Mouse (Mus musculus) layer of hippocampus, postnatal 36 days (tissue): ENCODE measurements around the gene Dnajb8. TPM values are rescaled to one million over a fixed set of nuclear protein-coding genes. Genes with fewer than 3 reads are reported as not detected.

Experiments
- DNase-seq, 2 experiments: peaks; one replicate each; pipeline ENCODE4 v3.0.0; 2022
- total RNA-seq, 2 experiments: library from RNA; stranded (reverse); gene quantifications; 2 replicates each; pipeline ENCODE4 v1.2.3; 2021

Dnajb8 gene
- total RNA-seq, 2 experiments from 2014 or later: not detected

DNA sequence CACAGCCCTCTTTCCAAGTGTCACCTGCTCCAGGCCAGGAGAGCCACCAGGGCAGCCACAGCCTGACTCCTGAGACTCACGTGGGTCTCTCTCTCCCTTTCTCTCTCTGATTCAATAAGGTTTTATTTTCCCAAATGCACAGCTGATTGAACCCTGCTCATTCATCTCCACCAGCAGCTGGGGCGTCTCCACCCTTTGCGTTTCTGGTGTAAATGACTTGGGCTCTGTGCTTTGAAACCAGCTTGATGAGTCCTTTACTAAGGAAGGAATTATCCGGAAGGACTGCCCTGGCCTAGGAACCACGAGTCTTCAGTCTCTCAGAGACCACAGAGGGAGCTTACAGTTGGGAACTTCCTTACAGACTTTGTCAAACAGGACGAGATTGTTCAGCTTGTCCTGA lies 10.2 kb downstream of the Dnajb8 start:
- DNase-seq: no peak

DNA sequence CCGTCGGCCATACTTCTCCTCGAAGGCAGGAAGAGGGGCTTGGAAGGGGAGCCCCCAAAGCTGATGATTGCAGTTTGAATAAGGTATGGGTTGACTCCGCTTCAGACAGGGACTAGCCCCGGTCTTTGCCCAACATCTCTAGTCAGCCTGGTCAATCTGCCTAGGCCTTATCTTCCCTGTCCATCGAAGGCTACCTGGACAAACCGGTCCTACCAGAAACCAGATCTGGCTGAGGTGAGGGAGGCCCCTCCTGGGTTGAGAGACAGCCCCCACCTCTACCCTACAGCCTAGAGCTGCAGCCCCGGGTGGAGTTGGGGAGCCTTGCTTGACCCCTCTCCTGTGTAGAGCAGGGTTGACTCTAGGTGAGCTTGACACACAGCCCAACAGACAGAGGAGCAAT lies 11.9 kb downstream of the Dnajb8 start:
- no peak for DNase-seq

DNA sequence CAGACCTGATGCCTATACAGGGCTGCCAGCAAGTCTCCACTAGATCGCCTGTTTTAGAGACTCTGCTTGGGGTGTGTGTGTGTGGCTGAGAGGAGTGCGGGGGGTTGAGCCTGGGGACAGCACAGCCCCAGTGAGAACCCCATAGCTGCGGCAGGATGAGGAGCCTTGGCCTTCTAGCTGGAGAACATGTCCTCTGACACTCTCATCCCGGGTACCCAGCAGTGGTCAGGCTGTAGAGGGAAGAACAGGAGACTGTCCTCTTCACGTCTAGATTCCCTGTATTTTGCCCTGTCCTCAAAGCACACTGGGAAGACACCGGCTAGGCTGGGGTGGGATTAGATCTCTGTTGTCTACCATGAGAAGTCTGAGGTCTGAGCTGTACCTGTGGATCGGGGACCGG lies 13.4 kb downstream of the Dnajb8 start:
- DNase-seq: no peak

DNA sequence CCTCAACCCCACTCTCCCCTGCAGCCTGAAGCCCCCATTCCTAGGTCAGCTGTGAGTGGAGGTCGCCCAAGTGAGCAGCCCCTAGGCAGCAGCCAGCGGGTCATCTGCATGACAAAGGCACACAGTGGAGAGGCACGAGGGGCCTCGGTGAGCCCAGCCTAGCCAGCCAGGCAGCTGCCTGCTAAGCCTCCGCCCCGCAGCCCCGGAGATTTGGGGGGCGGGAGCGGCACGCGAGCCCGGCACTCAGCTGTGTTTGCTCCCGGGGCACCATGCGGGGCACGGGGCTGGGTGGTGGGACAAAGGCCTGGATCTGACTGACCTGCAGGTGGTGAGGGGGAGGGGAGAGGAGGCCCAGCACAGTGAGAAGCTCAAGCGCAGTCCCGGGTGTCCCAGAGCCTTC lies 13.9 kb downstream of the Dnajb8 start:
- no peak for DNase-seq

DNA sequence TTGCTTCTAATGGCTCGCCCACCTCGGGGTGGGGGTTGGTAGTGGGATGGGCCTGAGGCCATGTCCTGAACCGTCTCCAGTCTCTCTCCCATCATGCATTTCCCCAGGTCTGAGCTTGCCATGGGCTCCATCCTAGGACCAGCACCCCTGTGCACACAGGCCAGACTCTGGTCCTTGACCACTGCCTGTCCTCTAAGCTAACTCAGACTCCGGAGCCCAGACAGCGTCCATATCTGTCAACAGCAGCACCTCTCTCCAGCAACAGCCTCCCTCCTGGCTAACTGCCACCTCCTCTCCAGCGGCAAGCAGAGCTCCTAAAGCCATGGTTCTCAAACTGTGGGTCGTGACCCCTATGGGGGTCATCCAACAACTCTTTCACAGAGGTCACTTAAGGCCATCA lies 14.4 kb downstream of the Dnajb8 start:
- no peak for DNase-seq

DNA sequence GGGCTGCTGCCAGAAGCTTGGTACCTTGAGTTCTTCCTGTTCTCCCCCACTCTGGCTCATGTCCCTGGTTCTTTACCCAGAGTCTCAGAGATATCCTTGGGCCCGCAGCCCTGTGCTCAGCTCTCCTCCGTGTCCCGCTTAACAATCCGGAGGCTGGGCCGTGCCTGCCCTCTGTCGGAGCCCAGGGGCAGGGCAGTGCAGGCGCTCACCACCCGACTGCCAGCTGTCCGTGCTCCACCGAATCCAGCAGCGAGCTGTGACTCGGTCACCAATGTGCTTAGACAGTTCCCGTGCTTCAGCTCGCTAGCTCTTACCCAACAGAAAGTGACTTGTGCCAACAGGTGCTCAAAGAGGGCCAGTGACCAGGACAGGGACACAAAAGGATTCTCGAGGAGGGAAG lies 20.5 kb downstream of the Dnajb8 start:
- DNase-seq: peak; percentile 14 to 30

DNA sequence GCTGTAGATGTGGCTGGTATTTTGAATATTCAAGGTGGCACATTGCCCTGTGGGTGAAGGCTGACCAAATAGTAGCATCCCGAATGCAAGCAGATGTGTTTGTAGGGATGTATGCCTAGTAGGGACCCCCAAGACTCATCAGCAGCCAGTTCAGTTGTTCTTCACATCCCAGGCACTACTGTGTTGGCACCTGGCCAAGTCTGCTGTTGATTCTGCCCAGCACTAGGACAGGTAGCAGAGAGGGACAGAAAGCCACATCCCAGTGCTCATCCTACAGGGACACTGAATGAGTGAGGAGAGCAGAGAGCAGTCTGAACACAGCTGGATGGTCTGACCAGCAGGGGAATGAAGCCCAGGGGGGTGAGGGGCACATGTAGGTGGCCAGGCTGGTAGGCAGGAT lies 27.2 kb downstream of the Dnajb8 start:
- DNase-seq: no peak

DNA sequence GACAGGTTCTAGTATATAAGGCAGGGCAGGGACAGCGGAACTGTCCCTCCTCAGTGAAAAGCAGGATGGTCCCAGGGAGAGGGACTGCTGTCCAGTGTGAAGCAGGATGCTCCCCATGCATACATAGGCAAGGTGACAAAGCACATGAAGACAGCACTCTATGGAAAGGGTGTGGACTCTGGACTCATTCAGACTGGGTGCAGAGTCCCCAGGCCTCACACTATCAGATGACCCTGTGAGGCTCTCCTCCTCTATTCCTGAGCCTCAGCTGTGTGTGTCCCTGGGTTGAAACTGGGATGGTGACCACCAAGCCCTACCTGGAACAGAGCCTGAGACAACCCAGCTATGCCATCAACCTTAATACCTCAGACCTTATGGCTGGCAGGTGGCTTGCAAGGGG lies 29.3 kb downstream of the Dnajb8 start:
- DNase-seq: no peak

DNA sequence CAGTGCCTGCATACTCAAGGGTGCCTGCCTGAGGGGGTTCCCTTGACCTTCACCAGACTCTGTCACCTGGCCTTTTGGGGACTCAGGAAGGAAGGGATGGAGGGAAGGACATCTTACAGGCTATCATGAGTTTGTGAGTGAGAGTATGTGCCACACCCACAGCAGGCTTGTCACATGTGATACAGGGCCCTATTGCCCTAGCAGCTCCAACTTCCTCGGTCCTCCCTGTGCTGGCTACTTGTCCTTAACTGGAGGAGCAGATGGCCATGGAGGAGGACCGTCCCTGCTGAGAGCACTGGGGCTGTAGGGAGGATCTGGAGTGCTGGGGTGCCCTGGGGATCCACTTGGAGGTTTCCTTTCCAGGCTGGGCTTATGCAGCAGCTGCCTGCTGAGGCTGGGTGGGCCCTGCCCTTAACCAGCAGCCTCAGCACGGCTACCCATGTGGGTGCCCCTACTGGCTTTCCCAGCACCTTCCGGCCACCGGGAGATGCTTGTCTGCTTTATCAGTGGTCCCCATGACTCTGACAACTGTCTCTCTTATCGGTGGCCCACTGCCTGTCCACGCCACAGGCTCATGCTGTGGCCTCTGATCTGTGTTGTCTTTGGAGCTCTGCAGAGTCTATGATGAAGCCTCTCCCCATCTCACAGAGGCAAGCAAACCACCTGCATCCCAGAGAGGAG lies 29.9 kb downstream of the Dnajb8 start:
- no peak for DNase-seq

DNA sequence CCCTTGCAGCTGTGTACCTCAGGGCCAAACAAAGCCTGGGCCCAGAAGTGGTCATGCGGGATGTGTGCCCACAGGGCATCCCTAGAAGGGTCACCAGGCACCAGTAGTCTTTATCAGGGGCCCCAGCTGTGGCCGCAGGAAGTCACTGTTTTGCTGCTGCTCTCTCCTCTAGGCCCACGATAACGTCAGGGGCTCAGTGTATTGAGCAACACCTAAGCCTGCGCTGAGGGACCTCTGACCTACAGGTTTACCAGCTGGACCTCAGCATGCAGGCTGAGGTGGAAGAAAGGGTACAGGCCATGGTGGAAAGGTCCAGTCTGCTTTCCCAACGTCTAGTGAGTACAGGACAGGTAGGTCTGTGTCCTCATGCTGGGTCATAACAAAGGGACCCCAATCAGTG lies 32.0 kb downstream of the Dnajb8 start:
- no peak for DNase-seq

DNA sequence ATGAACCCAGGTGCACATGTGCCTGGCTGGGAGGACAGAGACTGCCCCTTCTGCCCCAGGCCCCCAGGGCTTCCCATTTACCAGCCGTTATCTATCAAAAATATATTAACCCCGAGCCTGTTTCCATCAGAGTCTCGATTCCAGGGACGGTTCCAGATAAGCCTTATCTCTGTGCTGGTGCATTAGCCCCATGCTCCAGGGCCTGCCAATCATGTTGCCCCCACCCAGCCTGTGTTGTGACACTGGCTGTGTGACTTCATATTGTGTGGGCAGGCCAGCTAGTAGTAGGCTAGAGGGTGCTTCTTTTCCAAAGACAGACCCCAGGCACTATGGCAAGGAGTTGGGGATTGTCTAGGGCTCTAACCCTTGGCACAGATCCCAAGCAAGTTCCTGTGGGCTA lies 33.4 kb downstream of the Dnajb8 start:
- no peak for DNase-seq

DNA sequence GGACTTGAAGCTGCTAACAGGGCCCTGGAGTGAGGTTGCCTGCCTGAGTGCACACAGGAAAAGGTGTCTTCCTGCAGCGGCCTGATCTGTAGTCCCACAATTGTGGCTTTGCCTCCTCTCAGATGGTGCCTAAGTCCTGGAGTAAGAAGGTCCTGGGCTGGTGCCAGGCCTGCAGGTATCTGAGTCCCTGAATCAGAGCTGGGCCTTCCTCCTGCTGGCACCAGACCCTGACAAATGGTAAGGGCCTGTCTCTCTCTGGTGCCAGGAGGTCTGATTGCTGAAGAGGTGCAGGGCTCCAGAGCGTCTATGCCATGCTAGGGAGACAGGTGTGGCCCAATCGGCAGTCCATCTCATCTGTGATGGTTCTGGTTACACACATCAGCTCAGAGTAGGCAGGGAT lies 37.6 kb downstream of the Dnajb8 start:
- DNase-seq: no peak

DNA sequence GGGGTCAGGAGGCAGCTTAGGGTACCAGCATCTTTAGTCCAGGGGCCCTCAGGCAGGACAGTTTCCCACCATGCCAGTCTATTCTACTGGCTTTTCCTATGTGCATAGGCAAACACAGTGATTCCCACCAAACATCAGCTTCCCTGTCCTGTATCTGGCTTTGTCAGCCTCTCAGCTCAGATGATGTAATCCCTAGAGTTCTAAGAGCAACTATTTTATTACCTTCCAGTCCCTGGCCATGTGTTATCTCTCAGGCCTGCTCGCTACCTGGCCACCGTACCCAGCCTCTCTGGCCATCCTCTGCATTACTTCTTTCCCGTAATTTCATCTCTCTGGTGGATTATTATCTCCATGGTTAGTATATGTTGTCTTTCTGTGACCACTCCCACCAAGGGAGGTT lies 38.6 kb downstream of the Dnajb8 start:
- no peak for DNase-seq

DNA sequence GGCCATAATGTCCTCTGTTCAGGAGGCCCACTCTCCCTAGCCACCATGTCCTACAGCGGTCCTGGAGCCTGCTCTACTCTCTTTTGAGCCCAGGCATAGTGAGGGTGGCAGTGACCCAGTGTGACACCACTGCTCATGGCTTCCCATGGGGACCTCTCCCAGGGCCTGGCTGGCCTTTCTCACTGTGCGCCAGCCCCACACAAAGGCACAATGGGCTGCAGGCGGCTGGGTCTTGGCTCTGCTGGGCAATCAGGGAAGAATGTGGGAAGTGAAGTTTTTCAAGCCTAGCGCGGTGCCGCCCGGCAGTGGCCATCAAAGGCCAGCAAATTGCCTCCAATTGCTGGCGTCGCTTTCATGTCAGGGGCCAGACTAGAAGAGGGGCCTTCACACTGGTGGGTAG lies 40.1 kb downstream of the Dnajb8 start:
- DNase-seq: peak; percentile 18 to 46

DNA sequence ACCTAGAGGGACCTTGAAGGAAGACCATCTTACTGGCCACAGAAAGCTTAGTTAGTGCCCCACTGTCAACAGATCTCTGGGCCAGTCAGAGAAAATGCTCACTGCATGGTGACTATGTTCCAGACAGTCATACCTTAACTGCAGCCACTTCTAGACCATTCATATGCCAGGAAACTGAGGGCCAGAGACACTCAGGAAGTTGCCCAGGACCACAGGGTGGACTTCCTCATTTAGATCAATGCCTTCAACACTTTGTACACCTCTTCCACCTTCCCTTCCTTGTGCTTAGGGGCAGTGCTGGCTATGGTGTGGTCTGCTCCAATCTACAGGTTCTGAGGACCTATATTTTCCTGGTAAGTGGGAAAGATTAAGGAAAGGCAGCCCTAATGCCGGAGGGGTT lies 43.3 kb downstream of the Dnajb8 start:
- no peak for DNase-seq

DNA sequence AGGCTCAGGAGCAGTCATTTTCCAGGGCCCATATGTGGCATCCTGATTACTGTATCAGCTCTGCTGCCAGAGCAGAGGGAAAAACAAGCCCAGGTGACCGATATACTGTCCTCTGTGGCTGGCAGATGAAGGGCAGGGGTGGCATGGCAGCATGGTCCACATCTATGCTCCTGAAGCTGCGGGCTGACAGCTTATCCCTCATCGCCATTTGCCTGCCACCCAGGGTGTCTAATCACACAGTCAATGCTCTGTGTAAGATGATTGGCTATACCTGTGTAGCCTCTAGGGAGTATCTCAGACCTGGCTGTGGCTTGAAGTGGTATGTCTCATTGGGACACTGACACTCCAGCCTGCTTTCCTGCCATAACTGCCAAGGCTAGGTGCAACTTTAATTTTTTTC lies 44.0 kb downstream of the Dnajb8 start:
- DNase-seq: no peak

DNA sequence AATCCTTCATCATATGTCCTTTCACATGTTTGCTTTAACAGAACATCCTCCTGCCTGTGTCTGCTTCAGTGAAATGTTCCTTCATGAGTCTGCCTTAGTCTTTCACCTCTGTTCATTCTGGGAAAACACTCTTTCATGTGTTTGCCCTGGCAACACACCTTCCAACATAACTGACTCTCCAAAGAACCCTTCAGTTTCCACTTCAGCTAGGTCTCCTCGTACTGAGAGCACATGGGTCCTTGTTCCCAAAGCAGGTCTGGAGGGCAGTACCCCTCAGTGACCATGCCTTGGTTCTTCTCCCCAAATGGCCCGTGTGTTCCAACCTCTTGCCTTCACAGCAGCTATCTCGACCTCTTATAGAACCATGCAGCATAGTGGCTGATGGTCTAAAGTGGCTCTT lies 45.0 kb downstream of the Dnajb8 start:
- DNase-seq: no peak

DNA sequence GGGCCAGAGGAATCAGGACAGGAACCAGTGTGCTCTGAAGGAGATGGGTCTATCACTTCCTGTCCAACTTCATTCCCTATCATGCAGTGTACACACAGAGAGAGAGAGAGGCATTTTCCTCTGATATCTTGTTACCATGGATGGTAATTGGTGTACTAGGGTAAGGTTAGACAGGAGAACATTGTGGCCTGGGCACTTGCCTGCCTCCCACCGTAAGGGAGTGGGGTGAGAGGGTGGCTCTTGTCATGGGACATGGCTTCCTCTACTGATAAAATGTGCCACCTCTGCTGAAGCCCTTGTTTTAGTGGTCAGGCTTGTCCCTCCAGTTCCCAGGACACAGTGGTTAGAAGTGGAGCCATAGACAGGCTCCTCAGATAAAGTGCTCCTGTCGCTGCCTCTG lies 45.9 kb downstream of the Dnajb8 start:
- no peak for DNase-seq

DNA sequence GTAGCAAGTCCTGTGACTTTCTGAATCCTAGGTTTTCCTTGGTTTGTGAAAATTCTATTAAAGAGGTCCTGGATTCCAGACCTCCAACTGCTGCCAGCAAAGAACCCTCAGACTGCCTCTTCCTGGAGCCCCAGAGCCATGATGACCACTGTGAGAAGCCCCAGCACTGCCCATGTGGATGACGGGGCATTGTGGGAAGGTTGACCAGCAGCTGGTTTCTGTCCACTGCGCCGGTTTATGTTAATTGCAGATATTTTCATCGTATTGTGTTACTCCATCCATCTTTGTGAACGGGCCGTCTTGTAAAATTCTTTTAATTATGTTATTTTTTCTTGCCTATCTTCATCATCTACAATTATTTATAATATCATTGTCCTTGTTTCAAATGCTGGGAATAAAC lies 52.6 kb downstream of the Dnajb8 start:
- DNase-seq: no peak

DNA sequence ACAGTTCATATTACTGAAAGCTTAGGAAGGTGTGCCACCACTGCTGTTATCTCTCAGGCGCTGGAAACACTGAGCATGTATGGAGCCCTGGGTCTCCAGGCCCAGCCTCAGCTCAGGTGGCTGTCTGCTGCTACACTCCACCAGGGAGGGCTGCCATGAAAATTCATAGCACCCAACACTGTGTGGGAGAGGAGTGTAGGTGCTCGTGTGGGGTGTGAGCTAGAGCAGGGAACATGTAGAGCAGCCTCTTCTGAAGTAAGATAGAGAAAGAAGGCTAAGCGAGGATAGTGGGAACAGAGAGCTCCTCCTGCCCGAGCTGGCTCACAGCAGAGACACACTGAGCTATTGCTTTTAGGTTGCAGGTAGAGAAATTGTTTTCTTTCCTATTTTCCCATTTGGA lies 54.2 kb downstream of the Dnajb8 start:
- no peak for DNase-seq

DNA sequence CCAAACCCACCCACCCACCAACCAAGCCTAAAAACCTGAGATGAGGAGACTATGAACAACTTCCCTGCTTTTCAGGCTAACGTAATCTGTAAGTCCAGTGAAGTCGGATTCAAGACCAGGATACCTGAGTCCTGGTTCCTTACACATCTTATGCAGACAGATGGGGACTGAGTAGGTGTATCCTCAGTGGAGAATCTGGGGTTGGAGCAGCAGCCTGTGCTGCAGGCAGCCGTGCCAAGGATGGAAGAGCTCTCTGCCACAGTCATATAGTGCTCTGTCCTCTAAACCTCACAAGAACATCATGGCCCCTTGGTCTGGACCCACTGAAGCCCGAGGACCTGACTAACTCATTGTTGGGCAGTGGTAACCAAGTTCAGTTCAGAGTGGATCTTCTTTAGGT lies 55.2 kb downstream of the Dnajb8 start:
- DNase-seq: no peak

DNA sequence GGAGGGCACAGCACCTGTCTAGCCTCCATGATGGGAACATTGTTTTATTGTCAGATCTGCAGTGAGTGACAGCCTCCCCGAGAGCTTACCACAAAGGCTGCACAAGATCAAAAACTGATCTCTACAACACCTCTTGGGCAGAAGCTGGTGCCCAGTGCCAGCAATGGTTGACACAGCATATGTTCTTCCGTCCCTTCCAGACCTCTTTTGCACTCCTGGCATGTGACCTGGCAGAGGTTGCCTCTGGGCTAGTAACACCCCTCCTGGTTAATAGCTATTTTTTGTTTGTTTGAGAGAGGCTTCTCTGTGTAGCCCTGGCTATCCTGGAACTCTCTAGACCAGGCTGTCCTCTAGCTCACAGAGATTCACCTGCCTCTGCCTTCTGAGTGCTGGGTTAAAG lies 56.1 kb downstream of the Dnajb8 start:
- no peak for DNase-seq

DNA sequence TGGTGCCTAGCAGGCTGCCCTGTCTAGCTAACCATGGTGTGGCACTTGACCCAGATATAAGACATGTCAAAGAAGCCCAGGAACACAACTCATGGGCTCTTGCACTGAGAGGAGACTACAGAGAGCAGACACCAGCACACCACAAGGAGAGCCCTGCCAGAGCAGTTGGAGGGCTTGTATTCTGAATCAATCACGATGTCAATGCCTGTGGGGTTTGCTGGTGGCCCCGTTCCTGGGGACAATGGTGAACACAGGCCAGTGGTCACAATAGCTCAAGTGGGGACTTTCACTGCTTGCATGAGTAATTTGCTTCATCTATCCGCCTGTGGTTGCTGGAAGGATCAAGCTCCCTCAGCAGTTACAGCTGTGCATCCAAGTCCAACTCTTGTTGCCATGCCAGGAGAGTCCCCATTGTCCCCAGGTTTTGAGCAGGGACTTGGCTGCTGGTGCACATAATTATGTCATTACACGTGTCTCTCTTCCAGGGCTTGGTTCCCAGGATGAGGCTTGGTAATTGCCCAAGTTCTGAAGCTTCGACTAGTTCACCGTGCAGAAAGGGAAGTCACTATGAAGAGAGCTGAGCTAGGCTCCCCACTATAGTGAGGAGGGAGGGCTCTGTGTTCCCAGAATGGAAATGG lies 68.2 kb downstream of the Dnajb8 start:
- DNase-seq: peak; percentile 56 to 60

DNA sequence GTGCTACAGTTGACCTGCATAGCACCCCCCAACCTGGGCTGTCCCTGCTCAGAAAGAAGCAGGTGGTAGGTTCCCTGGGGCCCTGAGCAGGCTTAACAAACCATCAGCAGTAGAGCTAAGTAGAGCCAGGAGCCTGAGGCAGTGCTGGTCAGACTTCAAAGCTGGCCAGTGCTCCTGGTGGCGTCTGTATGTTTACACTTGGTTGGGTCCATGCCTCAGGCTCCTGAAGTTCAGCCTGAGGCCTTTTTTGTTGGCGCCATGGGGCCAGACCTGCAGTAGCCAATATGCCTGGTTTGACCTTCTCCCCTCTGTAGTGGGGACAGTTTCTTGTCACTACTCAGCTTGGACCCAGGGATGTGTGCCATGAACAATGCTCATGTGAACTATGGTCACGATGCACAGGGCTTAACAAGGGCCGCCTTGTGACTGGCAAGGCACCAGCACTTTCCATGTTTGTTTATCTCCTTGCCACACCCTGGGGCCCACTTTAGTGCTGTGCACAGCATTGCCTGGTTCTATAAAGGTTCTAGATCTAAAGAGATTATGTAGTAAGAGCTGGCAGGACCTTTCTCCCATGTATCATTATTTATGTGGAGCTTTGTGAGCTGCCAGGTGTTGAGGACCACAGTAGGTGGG lies 70.3 kb downstream of the Dnajb8 start:
- no peak for DNase-seq
